ENCODE assay signal across 8 mouse cellular contexts in the genomic region with DNA sequence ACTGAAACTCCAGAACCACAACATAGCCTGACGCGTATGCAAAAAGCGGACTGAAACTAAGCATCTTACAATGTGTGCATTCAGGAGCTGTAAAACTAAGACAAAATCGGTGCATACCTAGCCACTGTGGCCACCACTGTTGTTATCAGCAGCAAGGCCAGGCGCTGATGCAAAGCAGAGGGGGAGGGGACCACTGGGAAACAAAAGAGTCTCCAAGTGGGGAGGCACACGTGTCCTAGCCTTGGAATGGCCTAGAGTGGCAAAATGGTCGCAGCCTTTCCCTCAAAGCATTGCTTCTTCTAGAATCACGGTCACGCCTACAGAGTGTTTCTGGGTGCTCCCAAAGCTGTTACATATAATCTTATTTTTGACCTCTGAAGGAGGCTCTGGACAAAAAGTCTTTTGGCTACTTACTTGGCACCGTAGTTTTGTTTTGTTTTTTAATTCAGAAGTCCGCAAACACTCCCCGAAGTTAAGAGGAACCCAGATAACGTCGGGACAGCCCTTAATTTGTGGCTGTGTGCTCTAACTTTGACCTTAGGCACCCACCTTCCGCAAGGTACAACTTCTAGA. TPM values are rescaled to one million over a fixed set of nuclear protein-coding genes. Genes with fewer than 3 reads are reported as not detected.
DNase-seq lines count a peak whose midpoint lies in the region; ATAC-seq and TF ChIP-seq lines count a peak whose summit lies in the region.

No protein-coding gene starts in this region.

- peak; percentile 73 for TF ChIP-seq EP300 in ES-Bruce4 (IDR thresholded peaks at IDR 0.05; ENCODE audit: insufficient read depth, low read depth, low read length)
- no peak for TF ChIP-seq EP300 in heart, postnatal 0 days (IDR thresholded peaks at IDR 0.05; ENCODE audit: low read depth)

- no peak overlapping the region for H3K27ac ChIP-seq in ES-Bruce4 (ENCODE audit: insufficient read depth, low read length)
- H3K27ac ChIP-seq in embryonic facial prominence, embryonic 14.5 days (replicated peaks; ENCODE audit: low read depth, low read length), result peak overlapping the region; percentile 71; the same call in 1 of the 2 replicates
- peak overlapping the region; percentile 93 for H3K27ac ChIP-seq in heart, postnatal 0 days (ENCODE audit: low read depth)
- H3K27ac ChIP-seq in layer of hippocampus, adult 2 months, result peak overlapping the region; percentile 99
- H3K27ac ChIP-seq in lung, embryonic 16.5 days (ENCODE audit: low read length), result peak overlapping the region; percentile 79

- peak overlapping the region; percentile 96 for H3K9ac ChIP-seq in ES-Bruce4 (ENCODE audit: low read depth, poor library complexity, severe bottlenecking)
- peak overlapping the region; percentile 93 for H3K9ac ChIP-seq in embryonic facial prominence, embryonic 14.5 days (ENCODE audit: low read depth, low read length)
- peak overlapping the region; percentile 95 for H3K9ac ChIP-seq in heart, postnatal 0 days (replicated peaks; ENCODE audit: low read depth, low read length)
- H3K9ac ChIP-seq in lung, embryonic 16.5 days (ENCODE audit: low read length), result peak overlapping the region; percentile 95

- H3K36me3 ChIP-seq in ES-Bruce4 (ENCODE audit: control insufficient read depth, insufficient read depth, low read length, poor library complexity, severe bottlenecking), result peaks cover 34% of the 10 kb centered on the region
- H3K36me3 ChIP-seq in embryonic facial prominence, embryonic 14.5 days (ENCODE audit: control insufficient read depth, insufficient read depth, low read length), result peaks cover 14% of the 10 kb centered on the region; the same call in 1 of the 2 replicates
- peaks cover 18% of the 10 kb centered on the region for H3K36me3 ChIP-seq in heart, postnatal 0 days (replicated peaks; ENCODE audit: control insufficient read depth, insufficient read depth, low read length)
- H3K36me3 ChIP-seq in lung, embryonic 16.5 days (ENCODE audit: control insufficient read depth, insufficient read depth, low read length), result peaks cover 5% of the 10 kb centered on the region; the same call in 1 of the 2 replicates

- H3K4me3 ChIP-seq in ES-Bruce4 (ENCODE audit: low read depth, low read length), result peak overlapping the region; percentile 92
- H3K4me3 ChIP-seq in embryonic facial prominence, embryonic 14.5 days (ENCODE audit: low read depth, low read length), result peak overlapping the region; percentile 84
- H3K4me3 ChIP-seq in heart, postnatal 0 days (ENCODE audit: low read depth, low read length), result peak overlapping the region; percentile 94
- peak overlapping the region; percentile 97 for H3K4me3 ChIP-seq in layer of hippocampus, adult 2 months
- H3K4me3 ChIP-seq in lung, embryonic 16.5 days (ENCODE audit: low read length), result peak overlapping the region; percentile 86

- ATAC-seq in embryonic facial prominence, embryonic 14.5 days (ENCODE audit: low read depth), result peak; percentile 47; the same call in 1 of the 2 replicates
- peak; percentile 62 for ATAC-seq in heart, postnatal 0 days (ENCODE audit: insufficient read depth, low read depth)
- peak; percentile 43 for ATAC-seq in lung, embryonic 16.5 days (ENCODE audit: low read depth)
- ATAC-seq in granulocyte monocyte progenitor cell, adult 5-6 weeks (replicated peaks; ENCODE audit: poor library complexity, severe bottlenecking), result no peak

- H3K9me3 ChIP-seq in ES-Bruce4 (replicated peaks; ENCODE audit: control insufficient read depth, insufficient read depth, low read length, poor library complexity, severe bottlenecking), result no peaks in the 10 kb centered on the region
- no peaks in the 10 kb centered on the region for H3K9me3 ChIP-seq in embryonic facial prominence, embryonic 14.5 days (ENCODE audit: control insufficient read depth, low read length)
- no peaks in the 10 kb centered on the region for H3K9me3 ChIP-seq in heart, postnatal 0 days (replicated peaks; ENCODE audit: control insufficient read depth, low read length)
- no peaks in the 10 kb centered on the region for H3K9me3 ChIP-seq in lung, embryonic 16.5 days (ENCODE audit: control insufficient read depth, low read length)

- DNase-seq in adrenal gland, postnatal 14 days, result peak; percentile 85
- peak; percentile 75 for DNase-seq in embryonic facial prominence, embryonic 14.5 days (ENCODE audit: low spot score)
- DNase-seq in heart, postnatal 0 days (ENCODE audit: low spot score), result peak; percentile 72
- DNase-seq in layer of hippocampus, adult 2 months (ENCODE audit: low spot score in 2 of 2), result peak; percentile 31 to 43
- DNase-seq in retina, embryonic 14.5 days (ENCODE audit: low spot score), result peak; percentile 75

- H3K4me1 ChIP-seq in ES-Bruce4 (ENCODE audit: control insufficient read depth, insufficient read depth, low read length), result peaks cover 2% of the 10 kb centered on the region
- peaks cover 24% of the 10 kb centered on the region for H3K4me1 ChIP-seq in embryonic facial prominence, embryonic 14.5 days (ENCODE audit: control insufficient read depth, insufficient read depth, low read length)
- H3K4me1 ChIP-seq in heart, postnatal 0 days (ENCODE audit: control insufficient read depth, insufficient read depth), result peaks cover 35% of the 10 kb centered on the region
- H3K4me1 ChIP-seq in lung, embryonic 16.5 days (replicated peaks; ENCODE audit: control insufficient read depth, insufficient read depth, low read length), result peaks cover 21% of the 10 kb centered on the region

- no peaks in the 10 kb centered on the region for H3K27me3 ChIP-seq in ES-Bruce4 (ENCODE audit: control insufficient read depth, insufficient read depth, low read length, poor library complexity, severe bottlenecking)
- H3K27me3 ChIP-seq in embryonic facial prominence, embryonic 14.5 days (replicated peaks; ENCODE audit: control insufficient read depth, insufficient read depth, low read length), result no peaks in the 10 kb centered on the region
- no peaks in the 10 kb centered on the region for H3K27me3 ChIP-seq in heart, postnatal 0 days (ENCODE audit: control insufficient read depth, insufficient read depth, low read length)
- H3K27me3 ChIP-seq in lung, embryonic 16.5 days (ENCODE audit: control insufficient read depth, insufficient read depth, low read depth, low read length), result no peaks in the 10 kb centered on the region

- peak overlapping the region; percentile 83 for H3K4me2 ChIP-seq in embryonic facial prominence, embryonic 14.5 days (ENCODE audit: low read depth, low read length)
- peak overlapping the region; percentile 98 for H3K4me2 ChIP-seq in heart, postnatal 0 days (ENCODE audit: low read depth, low read length)
- H3K4me2 ChIP-seq in lung, embryonic 16.5 days (ENCODE audit: low read depth, low read length), result peak overlapping the region; percentile 75

- no peak for TF ChIP-seq POLR2A in ES-Bruce4 (IDR thresholded peaks at IDR 0.05; ENCODE audit: insufficient read depth, low read length)

- WGBS in embryonic facial prominence, embryonic 14.5 days, result 1% methylated on average over 15 of the region's 15 CpGs
- 1% methylated on average over 15 of the region's 15 CpGs for WGBS in heart, postnatal 0 days
- WGBS in lung, embryonic 16.5 days, result under 1% methylated on average over 15 of the region's 15 CpGs

- TF ChIP-seq CTCF in ES-Bruce4 (IDR thresholded peaks at IDR 0.05; ENCODE audit: low read depth, low read length), result no peak
- TF ChIP-seq CTCF in heart, postnatal 0 days (IDR thresholded peaks at IDR 0.05; ENCODE audit: low read depth), result no peak
- no peak for TF ChIP-seq CTCF in layer of hippocampus, adult 2 months (conservative IDR thresholded peaks at IDR 0.05)

RNA-seq across cellular contexts. Expression of a gene that starts 0.9 kb away (rescaled TPM):
- 326 and 342 TPM in 2 replicates for polyA plus RNA-seq in ES-Bruce4 (2011; ENCODE audit: insufficient read depth, insufficient read length, low read depth, missing spikeins)
- 401 and 414 TPM in 2 replicates for total RNA-seq in adrenal gland, postnatal 14 days (2021)
- polyA plus RNA-seq in embryonic facial prominence, embryonic 14.5 days (2014; fragmentation: Nextera tagmentation; extraction: Ambion mirVana), result 325 and 357 TPM in 2 replicates
- 195 and 219 TPM in 2 replicates for total RNA-seq in heart, postnatal 0 days (2014; rRNA removed; ENCODE audit: low replicate concordance)
- 311 and 322 TPM in 2 replicates for polyA plus RNA-seq in heart, postnatal 0 days (2015; fragmentation: Nextera tagmentation; extraction: Ambion mirVana)
- total RNA-seq in layer of hippocampus, adult 2 months (2021), result 100 to 1,000 TPM; 328 to 335 TPM
- 458 and 477 TPM in 2 replicates for polyA plus RNA-seq in lung, embryonic 16.5 days (2015; fragmentation: Nextera tagmentation; extraction: Ambion mirVana)
- total RNA-seq in granulocyte monocyte progenitor cell, adult 5-6 weeks (2014; fragmentation: Nextera tagmentation), result 217 and 261 TPM in 2 replicates
- total RNA-seq in granulocyte monocyte progenitor cell, adult 5-6 weeks (2017), result 373 and 405 TPM in 2 replicates
